Mouse (Mus musculus) megakaryocyte, adult 5-6 weeks (primary cell): ENCODE measurements at regions not wholly inside any gene's neighbourhood (a gene's known extent, or its start where the extent isn't known, plus 50 kb on each side); places are given as distances from the start of the nearest gene placed in this dataset.

Experiments
- ATAC-seq: 2 replicates; pipeline ENCODE4 v1.8.0; 2016; ENCODE audit warnings: mild to moderate bottlenecking, inconsistent platforms; ENCODE audit not compliant: poor library complexity, severe bottlenecking

GRCm38 (mm10) chr6:98483319-98484123 lies 141.0 kb upstream of the Gm765 start:
- no peak for ATAC-seq

GRCm38 (mm10) chr6:98482319-98482718 lies 139.8 kb upstream of the Gm765 start:
- no peak for ATAC-seq

GRCm38 (mm10) chr6:98467563-98467962 lies 125.0 kb upstream of the Gm765 start:
- no peak for ATAC-seq

- no peak for ATAC-seq
Measured at GRCm38 (mm10) chr6:98452277-98452676, 109.7 kb upstream of the Gm765 start.

- ATAC-seq: no peak
Measured at GRCm38 (mm10) chr6:98435676-98436075, 93.1 kb upstream of the Gm765 start.

- no peak for ATAC-seq
Measured at GRCm38 (mm10) chr6:98433286-98433685, 90.7 kb upstream of the Gm765 start.

GRCm38 (mm10) chr6:98429120-98429519 lies 86.6 kb upstream of the Gm765 start:
- no peak for ATAC-seq

- ATAC-seq: no peak
Measured at GRCm38 (mm10) chr6:98402605-98403004, 60.1 kb upstream of the Gm765 start.

- no peak for ATAC-seq
Measured at GRCm38 (mm10) chr6:98394589-98394988, 52.0 kb upstream of the Gm765 start.
